Mouse (Mus musculus) midbrain, postnatal 0 days (tissue): ENCODE data around the gene Vmn2r12. TPM values are rescaled to one million over a fixed set of nuclear protein-coding genes. Genes with fewer than 3 reads are reported as not detected.

Experiments used
- ATAC-seq: fragments of 200-750 bp; cut with Nextera tagmentation; 2 replicates; pipeline ENCODE4 v1.8.0; 2017; ENCODE audit warnings: moderate number of reproducible peaks, mild to moderate bottlenecking, moderate TSS enrichment, moderate library complexity; ENCODE audit not compliant: low FRiP score
- DNase-seq: peaks from one replicate; pipeline ENCODE4 v3.0.0-alpha.2; 2015; ENCODE audit warnings: low spot score
- H3K27ac ChIP-seq: fragments of 300-500 bp; sonication (generic); 2 replicates; pipeline ENCODE4 v1.5.1; 2014; ENCODE audit warnings: low read depth, mild to moderate bottlenecking, low read length, mixed read lengths
- H3K27me3 ChIP-seq: fragments of 300-500 bp; sonication (generic); 2 replicates; pipeline ENCODE4 v1.6.1; 2014; ENCODE audit warnings: low read length, control low read depth, mixed read lengths; ENCODE audit not compliant: insufficient read depth
- H3K36me3 ChIP-seq: fragments of 300-500 bp; sonication (generic); 2 replicates; pipeline ENCODE4 v1.6.1; 2014; ENCODE audit warnings: low read length, control low read depth, mixed read lengths; ENCODE audit not compliant: insufficient read depth
- H3K4me1 ChIP-seq: fragments of 300-500 bp; sonication (generic); 2 replicates; pipeline ENCODE4 v1.6.1; 2014; ENCODE audit warnings: mild to moderate bottlenecking, control low read depth, antibody characterized with exemption, low read length, mixed read lengths; ENCODE audit not compliant: insufficient read depth
- H3K4me2 ChIP-seq: fragments of 300-500 bp; sonication (generic); 2 replicates; pipeline ENCODE4 v1.6.1; 2014; ENCODE audit warnings: low read depth, mild to moderate bottlenecking, low read length, mixed read lengths; ENCODE audit not compliant: poor library complexity, severe bottlenecking
- H3K4me3 ChIP-seq: fragments of 300-500 bp; sonication (generic); 2 replicates; pipeline ENCODE4 v1.5.1; 2014; ENCODE audit warnings: low read depth, mild to moderate bottlenecking, low read length, moderate library complexity
- H3K9ac ChIP-seq: fragments of 300-500 bp; sonication (generic); replicated peaks from 2 replicates; pipeline ENCODE4 v1.6.1; 2014; ENCODE audit warnings: mild to moderate bottlenecking, low read length, moderate library complexity, mixed read lengths; ENCODE audit not compliant: poor library complexity, severe bottlenecking
- H3K9me3 ChIP-seq: fragments of 300-500 bp; sonication (generic); 2 replicates; pipeline ENCODE4 v1.6.1; 2016; ENCODE audit warnings: low read length, control low read depth
- CTCF ChIP-seq: IDR thresholded peaks from 2 replicates; pipeline ENCODE4 v1.5.1; 2016; ENCODE audit warnings: antibody characterized with exemption, mild to moderate bottlenecking
- WGBS: fragments of 180-500 bp; shearing (Covaris S2); extraction: QIAGEN DNeasy Blood & Tissue Kit; methylation state at CpG from one replicate; pipeline ENCODE4 v1.1.7; 2014; 5-methylcytosine and 5-hydroxymethylcytosine counted together
- polyA plus RNA-seq: library from polyadenylated mRNA; unstranded; fragments of >200 nt; fragmentation: Nextera tagmentation; extraction: Ambion mirVana; gene quantifications from 2 replicates; pipeline ENCODE4 v1.2.1, GENCODE M21; 2015
- total RNA-seq: library from RNA; depleted of rRNA; stranded (reverse); fragments of >200 nt; gene quantifications from 2 replicates; pipeline ENCODE4 v1.2.3, GENCODE M21; 2014; rRNA removed

Vmn2r12 gene
- total and polyA plus RNA-seq, 2 experiments from 2014 or later: not detected

GRCm38 (mm10) chr5:109055286-109055685, 42.5 kb downstream of the Vmn2r12 start:
- no peak for ATAC-seq
- H3K27me3 ChIP-seq: no peaks in the 10 kb centered on the region
- 76% methylated on average over 1 of the region's 1 CpGs for WGBS
- no peak for DNase-seq
- TF ChIP-seq CTCF: no peak
- no peak overlapping the region for H3K4me3 ChIP-seq
- no peaks in the 10 kb centered on the region for H3K36me3 ChIP-seq
- H3K9ac ChIP-seq: no peak overlapping the region
- no peak overlapping the region for H3K4me2 ChIP-seq
- no peaks in the 10 kb centered on the region for H3K4me1 ChIP-seq
- peaks cover 5% of the 10 kb centered on the region; the same call in 1 of the 2 replicates for H3K9me3 ChIP-seq
- H3K27ac ChIP-seq: no peak overlapping the region

Other genes starting within 250 kb of the Vmn2r12 start
- not detected in 2 replicates for gene Vmn2r9, start 245.3 kb downstream of the Vmn2r12 start, total RNA-seq
- not detected in 2 replicates for gene Vmn2r9, start 245.3 kb downstream of the Vmn2r12 start, polyA plus RNA-seq
- gene Vmn2r10, start 91.4 kb downstream of the Vmn2r12 start, total RNA-seq: not detected in 2 replicates
- not detected in 2 replicates for gene Vmn2r10, start 91.4 kb downstream of the Vmn2r12 start, polyA plus RNA-seq
- gene Vmn2r11, start 38.4 kb downstream of the Vmn2r12 start, total RNA-seq: not detected in 2 replicates
- not detected in 2 replicates for gene Vmn2r11, start 38.4 kb downstream of the Vmn2r12 start, polyA plus RNA-seq
- not detected in 2 replicates for gene Vmn2r13, start 94.2 kb upstream of the Vmn2r12 start, total RNA-seq
- gene Vmn2r13, start 94.2 kb upstream of the Vmn2r12 start, polyA plus RNA-seq: not detected in 2 replicates
- not detected in 2 replicates for gene Vmn2r14, start 126.8 kb upstream of the Vmn2r12 start, total RNA-seq
- gene Vmn2r14, start 126.8 kb upstream of the Vmn2r12 start, polyA plus RNA-seq: not detected in 2 replicates
- gene Vmn2r15, start 199.7 kb upstream of the Vmn2r12 start, total RNA-seq: not detected in 2 replicates
- gene Vmn2r15, start 199.7 kb upstream of the Vmn2r12 start, polyA plus RNA-seq: not detected in 2 replicates
- gene Vmn2r16, start 232.2 kb upstream of the Vmn2r12 start, total RNA-seq: not detected in 2 replicates
- gene Vmn2r16, start 232.2 kb upstream of the Vmn2r12 start, polyA plus RNA-seq: not detected in 2 replicates